Mouse (Mus musculus) G1E (cell line): Measurements from ENCODE around the gene Fsd1l. TPM values are rescaled to one million over a fixed set of nuclear protein-coding genes. Genes with fewer than 3 reads are reported as not detected.

Experiments used
- ATAC-seq: 2 replicates; pipeline ENCODE4 v1.8.0; 2016; ENCODE audit warnings: mild to moderate bottlenecking; ENCODE audit not compliant: insufficient number of reproducible peaks, poor library complexity, low FRiP score, severe bottlenecking; ENCODE audit errors: extremely low read depth
- DNase-seq: peaks from one replicate; pipeline ENCODE4 v3.0.0; 2012; ENCODE audit warnings: low spot score
- H3K27me3 ChIP-seq: 2 replicates; pipeline ENCODE4 v1.6.1; 2012; ENCODE audit warnings: mild to moderate bottlenecking, low read length, inconsistent platforms; ENCODE audit not compliant: insufficient read depth
- H3K36me3 ChIP-seq: replicated peaks from 2 replicates; pipeline ENCODE3; 2012; ENCODE audit warnings: mild to moderate bottlenecking, inconsistent platforms
- H3K4me1 ChIP-seq: 2 replicates; pipeline ENCODE4 v1.6.1; 2012; ENCODE audit warnings: low read depth, low read length, inconsistent platforms, mixed read lengths; ENCODE audit not compliant: insufficient read depth
- H3K4me3 ChIP-seq: 2 replicates; pipeline ENCODE4 v1.5.1; 2012; ENCODE audit warnings: low read depth, mild to moderate bottlenecking, inconsistent platforms, low read length, moderate library complexity, mixed read lengths
- H3K9me3 ChIP-seq: replicated peaks from 2 replicates; pipeline ENCODE4 v1.6.1; 2012; ENCODE audit warnings: inconsistent platforms
- CTCF ChIP-seq: IDR thresholded peaks from 2 replicates; pipeline ENCODE4 v1.5.1; 2012; ENCODE audit warnings: low read depth, low read length, inconsistent platforms, mixed read lengths
- GATA1 ChIP-seq: IDR thresholded peaks from 2 replicates; pipeline ENCODE4 v1.6.1; 2012; ENCODE audit warnings: borderline replicate concordance, low read length, inconsistent platforms, mixed read lengths
- GATA2 ChIP-seq: IDR thresholded peaks from 2 replicates; pipeline ENCODE4 v1.6.1; 2012; ENCODE audit warnings: low read depth, low read length, inconsistent platforms, borderline replicate concordance
- POLR2AphosphoS5 ChIP-seq: IDR thresholded peaks from 2 replicates; pipeline ENCODE4 v1.6.1; 2012; ENCODE audit warnings: low read depth, low read length, inconsistent platforms; ENCODE audit not compliant: insufficient replicate concordance
- TAL1 ChIP-seq: conservative IDR thresholded peaks from 2 replicates; pipeline ENCODE4 v1.6.1; 2012; ENCODE audit warnings: low read depth, low read length, inconsistent platforms, mixed read lengths
- polyA plus RNA-seq: library from polyadenylated mRNA; stranded (reverse); fragments of >175 nt; gene quantifications from 2 replicates; pipeline ENCODE4 v1.2.3, GENCODE M21; 2012
- total RNA-seq, 2 experiments: library from RNA; stranded (forward) in 1 of 2; stranded (reverse) in 1 of 2; fragments of 200-1000 nt in 1 of 2; fragments of >200 nt in 1 of 2; fragmentation: Nextera tagmentation in 1 of 2; gene quantifications; 2 replicates each; pipeline ENCODE4 v1.2.3; 2014 to 2017

Gene Fsd1l
- total RNA-seq (2014; fragmentation: Nextera tagmentation) (1.7 TPM in 1 of 2 replicates, not detected in the other), total RNA-seq (2017) (0.06 and 0.11 TPM in 2 replicates), polyA plus RNA-seq (not detected in 2 replicates)

- no peak within 1 kb of the TSS for H3K4me3 ChIP-seq
- H3K27me3 ChIP-seq: peaks cover 13% of the 10 kb centered on the region
- TF ChIP-seq GATA1 (no peak), POLR2AphosphoS5 (no peak), CTCF (no peak), TAL1 (no peak), GATA2 (no peak)
- no peaks in the 10 kb centered on the region for H3K9me3 ChIP-seq
- DNase-seq (no peak), ATAC-seq (no peak)
- H3K36me3 ChIP-seq: no peaks in the 10 kb centered on the region
- no peaks in the 10 kb centered on the region for H3K4me1 ChIP-seq
Measured at GRCm38 (mm10) chr4:53631316-53632010, at the start of gene Fsd1l. TSS of gene Fsd1l (plus strand) at chr4:53631471.

DNA sequence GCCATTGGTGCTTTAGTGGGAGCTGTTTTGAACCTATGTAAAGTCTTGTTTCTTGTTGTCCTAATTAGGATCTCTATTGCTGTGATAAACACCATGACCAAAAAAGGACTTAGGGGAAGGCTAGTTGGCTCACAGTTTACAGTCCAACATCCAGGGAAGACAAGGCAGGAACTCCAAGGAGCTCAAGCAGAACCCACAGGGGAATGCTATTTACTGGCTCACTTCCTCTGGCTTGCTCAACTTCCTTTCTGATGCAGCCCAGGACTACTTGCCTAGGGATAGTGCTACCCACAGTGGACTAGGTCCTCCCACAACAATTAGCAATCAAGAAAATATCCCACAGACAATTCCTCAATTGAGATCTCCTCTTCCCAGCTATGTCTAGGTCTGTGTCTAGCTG is 43.6 kb upstream of the Fsd1l start:
- TF ChIP-seq CTCF: no peak
- no peak for TF ChIP-seq GATA1
- no peak for TF ChIP-seq TAL1
- TF ChIP-seq POLR2AphosphoS5: no peak
- no peak for TF ChIP-seq GATA2
- no peak for ATAC-seq
- peaks cover 19% of the 10 kb centered on the region for H3K27me3 ChIP-seq
- no peaks in the 10 kb centered on the region for H3K36me3 ChIP-seq
- no peaks in the 10 kb centered on the region for H3K9me3 ChIP-seq
- no peak for DNase-seq
- H3K4me3 ChIP-seq: no peak overlapping the region
- H3K4me1 ChIP-seq: no peaks in the 10 kb centered on the region

- TF ChIP-seq CTCF (no peak), GATA1 (no peak)
- Histone ChIP-seq H3K27me3 (peaks cover 19% of the 10 kb centered on the region), H3K4me3 (no peak overlapping the region), H3K9me3 (no peaks in the 10 kb centered on the region), H3K36me3 (no peaks in the 10 kb centered on the region), H3K4me1 (peaks cover 2% of the 10 kb centered on the region)
- ATAC-seq: no peak
- no peak for DNase-seq
Measured at GRCm38 (mm10) chr4:53588936-53589335, 42.3 kb upstream of the Fsd1l start.

GRCm38 (mm10) chr4:53589466-53589865 is 41.8 kb upstream of the Fsd1l start:
- no peak for ATAC-seq

GRCm38 (mm10) chr4:53590163-53590562 is 41.1 kb upstream of the Fsd1l start:
- no peaks in the 10 kb centered on the region for H3K36me3 ChIP-seq
- no peaks in the 10 kb centered on the region for H3K9me3 ChIP-seq
- H3K4me3 ChIP-seq: no peak overlapping the region
- no peak for TF ChIP-seq GATA1
- TF ChIP-seq GATA2: no peak
- no peak for TF ChIP-seq TAL1
- no peak for TF ChIP-seq CTCF
- no peak for TF ChIP-seq POLR2AphosphoS5
- H3K27me3 ChIP-seq: peaks cover 19% of the 10 kb centered on the region
- peaks cover 7% of the 10 kb centered on the region for H3K4me1 ChIP-seq
- ATAC-seq: no peak
- no peak for DNase-seq

More at GRCm38 (mm10) chr4:53589466-53589865, 41.8 kb upstream of the Fsd1l start:
- DNase-seq: no peak
- Histone ChIP-seq H3K36me3 (no peaks in the 10 kb centered on the region), H3K4me1 (peaks cover 7% of the 10 kb centered on the region), H3K4me3 (no peak overlapping the region), H3K27me3 (peaks cover 19% of the 10 kb centered on the region), H3K9me3 (no peaks in the 10 kb centered on the region)
- no peak for TF ChIP-seq TAL1
- no peak for TF ChIP-seq GATA2
- no peak for TF ChIP-seq POLR2AphosphoS5
- no peak for TF ChIP-seq CTCF
- TF ChIP-seq GATA1: no peak

DNA sequence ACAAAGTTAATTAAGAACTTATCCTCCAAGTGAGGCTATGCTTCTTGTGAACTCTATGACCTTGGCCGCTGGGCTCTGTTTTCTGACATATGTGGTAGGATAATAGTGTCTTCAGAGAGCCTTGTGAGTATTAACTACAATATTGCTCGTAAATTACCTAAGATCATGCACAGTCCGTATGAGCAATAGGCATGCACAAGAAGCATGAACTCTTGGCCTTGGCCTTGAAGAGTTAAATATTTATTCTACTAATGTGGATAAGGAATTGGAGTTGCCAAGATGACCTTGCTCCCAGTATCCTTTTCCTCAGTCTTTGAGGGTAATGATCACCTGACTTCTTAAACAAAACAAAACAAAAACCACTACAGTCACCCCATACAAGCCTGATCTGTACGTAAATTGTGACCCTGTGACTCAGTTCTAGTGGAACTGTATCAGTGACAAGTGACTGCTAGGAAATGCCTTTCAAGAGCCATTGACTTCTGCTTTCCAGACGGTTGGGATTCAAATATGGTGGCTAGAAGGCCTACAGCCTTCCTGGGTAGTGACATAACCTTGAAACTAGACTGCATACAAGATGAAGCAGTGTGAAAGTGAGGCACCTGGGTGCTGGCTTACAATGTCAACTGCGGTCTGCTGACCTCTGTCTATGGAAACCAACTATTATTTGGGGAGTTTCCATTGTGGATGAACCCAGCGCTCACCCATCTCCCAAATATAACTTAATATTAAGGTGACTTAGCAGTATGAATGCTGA is 40.4 kb upstream of the Fsd1l start:
- peaks cover 7% of the 10 kb centered on the region for H3K4me1 ChIP-seq
- no peak for TF ChIP-seq POLR2AphosphoS5
- TF ChIP-seq CTCF: no peak
- no peak for TF ChIP-seq GATA2
- TF ChIP-seq TAL1: no peak
- no peak for TF ChIP-seq GATA1
- no peak for DNase-seq
- no peak overlapping the region for H3K4me3 ChIP-seq
- H3K36me3 ChIP-seq: no peaks in the 10 kb centered on the region
- no peaks in the 10 kb centered on the region for H3K9me3 ChIP-seq
- peaks cover 19% of the 10 kb centered on the region for H3K27me3 ChIP-seq
- no peak for ATAC-seq
